Mouse (Mus musculus) right cerebral cortex, postnatal 36 days (tissue): ENCODE data around the gene Snapin.

Source experiments
- DNase-seq, 2 experiments: peaks; one replicate each; pipeline ENCODE4 v3.0.0; 2022; ENCODE audit warnings: low spot score in 2 of 2, mixed read lengths in 1 of 2

The Snapin gene

GRCm38 (mm10) chr3:90505216-90505615 is 14.4 kb upstream of the Snapin start:
- no peak for DNase-seq

GRCm38 (mm10) chr3:90503444-90503843 is 12.6 kb upstream of the Snapin start:
- no peak for DNase-seq

GRCm38 (mm10) chr3:90497597-90497996 is 6.8 kb upstream of the Snapin start:
- no peak for DNase-seq

- DNase-seq, result no peak
Observed at GRCm38 (mm10) chr3:90495850-90496525, 5.2 kb upstream of the Snapin start.

- no peak for DNase-seq
Observed at GRCm38 (mm10) chr3:90493831-90494540, 3.2 kb upstream of the Snapin start.

- DNase-seq, result no peak
Observed at GRCm38 (mm10) chr3:90491350-90491749, 517 bp upstream of the Snapin start.

GRCm38 (mm10) chr3:90488576-90488975 is 2.3 kb downstream of the Snapin start:
- DNase-seq, result no peak

- no peak for DNase-seq
Observed at GRCm38 (mm10) chr3:90486998-90487397, 3.8 kb downstream of the Snapin start.

GRCm38 (mm10) chr3:90475831-90476611 is 14.8 kb downstream of the Snapin start, which contains the start of gene Ilf2:
Ilf2 (plus strand) TSS chr3:90476126.
- DNase-seq, result peak; percentile 95

- DNase-seq, result no peak
Observed at GRCm38 (mm10) chr3:90475151-90475830, 15.5 kb downstream of the Snapin start.

- DNase-seq, result no peak
Observed at GRCm38 (mm10) chr3:90472213-90472612, 18.6 kb downstream of the Snapin start.

GRCm38 (mm10) chr3:90467618-90468300 is 23.1 kb downstream of the Snapin start:
- no peak for DNase-seq

GRCm38 (mm10) chr3:90466311-90466766 is 24.5 kb downstream of the Snapin start:
- peak in 1 of 2 experiments; percentile 32 for DNase-seq

GRCm38 (mm10) chr3:90465686-90466310 is 25.0 kb downstream of the Snapin start, which contains the start of gene Npr1:
Npr1 (minus strand) TSS chr3:90465866.
- DNase-seq, result no peak

- DNase-seq, result no peak
Observed at GRCm38 (mm10) chr3:90465081-90465685, 25.6 kb downstream of the Snapin start.

- DNase-seq, result no peak
Observed at GRCm38 (mm10) chr3:90464552-90465080, 26.2 kb downstream of the Snapin start.

- DNase-seq, result no peak
Observed at GRCm38 (mm10) chr3:90462579-90462978, 28.3 kb downstream of the Snapin start.

GRCm38 (mm10) chr3:90461935-90462334 is 28.9 kb downstream of the Snapin start:
- DNase-seq, result no peak

GRCm38 (mm10) chr3:90460315-90460714 is 30.5 kb downstream of the Snapin start:
- no peak for DNase-seq

- DNase-seq, result no peak
Observed at GRCm38 (mm10) chr3:90459727-90460126, 31.1 kb downstream of the Snapin start.
